Mouse (Mus musculus): ENCODE measurements around the gene Lmna.

Gene Lmna

GRCm38 (mm10) chr3:88449395-88450023, 60.2 kb downstream of the Lmna start:
- ChIA-PET POLR2A (interaction anchor here (0.6 to 4.0 kb wide), 26 partner anchors 9 to 315 kb away, joined by 3 to 27 read pairs (median 4); partner anchors contain the start of genes Pmf1 (in 3 of the 4), Slc25a44 (in 2 of the 4), Paqr6 (in 1 of the 4) and Sema4a (in 1 of the 4)), CTCF (interaction anchor here (0.6 to 2.4 kb wide), 16 partner anchors 9 to 801 kb away, joined by 3 to 17 read pairs (median 4); partner anchors contain the start of gene Lmna (in 1 of the 4))

GRCm38 (mm10) chr3:88448443-88448842, 61.3 kb downstream of the Lmna start:
- ChIA-PET POLR2A (interaction anchor here in 3 of 4 experiments (0.6 to 4.0 kb wide), 11 partner anchors 9 to 1644 kb away, joined by 3 to 27 read pairs (median 4); partner anchors contain the start of genes Pmf1 (in 2 of the 3), Slc25a44 (in 2 of the 3) and Paqr6 (in 1 of the 3)), CTCF (interaction anchor here in 3 of 4 experiments (0.6 to 2.4 kb wide), 7 partner anchors 8 to 64 kb away, joined by 3 to 17 read pairs (median 5); no protein-coding TSS in a partner anchor)

- POLR2A ChIA-PET: interaction anchor here in 3 of 4 experiments (0.6 to 4.0 kb wide), 11 partner anchors 9 to 227 kb away, joined by 3 to 27 read pairs (median 4); partner anchors contain the start of genes Pmf1 (in 3 of the 3), Slc25a44 (in 1 of the 3), Smg5 (in 1 of the 3) and Tmem79 (in 1 of the 3)
These were observed 62.0 kb downstream of the Lmna start for GRCm38 (mm10) chr3:88447676-88448183.

GRCm38 (mm10) chr3:88446471-88447123, 63.2 kb downstream of the Lmna start:
- POLR2A ChIA-PET: interaction anchor here in 2 of 4 experiments (0.5 to 4.0 kb wide), 10 partner anchors 8 to 352 kb away, joined by 3 to 27 read pairs (median 4); partner anchors contain the start of genes Pmf1 (in 1 of the 2), Slc25a44 (in 1 of the 2), Smg5 (in 1 of the 2) and Tmem79 (in 1 of the 2)
- CTCF ChIA-PET: interaction anchor here in 2 of 4 experiments (0.6 to 2.1 kb wide), 2 partner anchors 20 to 37 kb away, joined by 7 read pairs; partner anchors contain the start of gene Pmf1 (in 1 of the 2)

More at GRCm38 (mm10) chr3:88447676-88448183, 62.0 kb downstream of the Lmna start:
- CTCF ChIA-PET: interaction anchor here in 2 of 4 experiments (0.6 to 1.3 kb wide), 3 partner anchors 8 to 210 kb away, joined by 3 read pairs; no protein-coding TSS in a partner anchor

- POLR2A ChIA-PET: interaction anchor here in 3 of 4 experiments (0.6 to 1.5 kb wide), 6 partner anchors 8 to 578 kb away, joined by 3 to 6 read pairs (median 4); partner anchors contain the start of genes Pmf1 (in 1 of the 3) and Slc25a44 (in 1 of the 3)
These were observed 66.9 kb downstream of the Lmna start for GRCm38 (mm10) chr3:88442888-88443287.

GRCm38 (mm10) chr3:88442488-88442887, 67.3 kb downstream of the Lmna start:
- POLR2A ChIA-PET: interaction anchor here in 1 of 4 experiments (1.2 kb wide), 2 partner anchors 14 to 17 kb away, joined by 3 to 4 read pairs; partner anchors contain the start of gene Slc25a44

More at GRCm38 (mm10) chr3:88442888-88443287, 66.9 kb downstream of the Lmna start:
- CTCF ChIA-PET: interaction anchor here in 1 of 4 experiments (1.0 to 1.5 kb wide), 2 partner anchors 24 to 36 kb away, joined by 3 to 7 read pairs; no protein-coding TSS in a partner anchor

GRCm38 (mm10) chr3:88440500-88441381, 69.0 kb downstream of the Lmna start:
- POLR2A ChIA-PET: interaction anchor here (0.6 to 6.9 kb wide), 44 partner anchors 8 to 418 kb away, joined by 3 to 76 read pairs (median 4); partner anchors contain the start of genes Pmf1 (in 3 of the 4), Slc25a44 (in 3 of the 4), Smg5 (in 2 of the 4) and Tmem79 (in 2 of the 4)
- CTCF ChIA-PET: interaction anchor here (0.5 to 3.1 kb wide), 60 partner anchors 8 to 470 kb away, joined by 3 to 40 read pairs (median 4); partner anchors contain the start of genes Pmf1 (in 3 of the 4), Slc25a44 (in 2 of the 4), Lmna (in 1 of the 4) and Mex3a (in 1 of the 4)

More at GRCm38 (mm10) chr3:88442488-88442887, 67.3 kb downstream of the Lmna start:
- CTCF ChIA-PET: interaction anchor here in 1 of 4 experiments (1.0 to 1.5 kb wide), 2 partner anchors 24 to 35 kb away, joined by 3 to 7 read pairs; no protein-coding TSS in a partner anchor

GRCm38 (mm10) chr3:88439582-88439981, 70.2 kb downstream of the Lmna start:
- POLR2A ChIA-PET: interaction anchor here in 3 of 4 experiments (0.5 to 6.9 kb wide), 32 partner anchors 9 to 1346 kb away, joined by 3 to 76 read pairs (median 4); partner anchors contain the start of genes Pmf1 (in 3 of the 3), Slc25a44 (in 3 of the 3), Smg5 (in 3 of the 3) and Tmem79 (in 3 of the 3)
- CTCF ChIA-PET: interaction anchor here (0.5 to 3.1 kb wide), 35 partner anchors 9 to 469 kb away, joined by 3 to 40 read pairs (median 5); partner anchors contain the start of genes Pmf1 (in 2 of the 4), Nes (in 1 of the 4) and Slc25a44 (in 1 of the 4)

GRCm38 (mm10) chr3:88437454-88437853, 72.3 kb downstream of the Lmna start:
- ChIA-PET POLR2A (interaction anchor here in 3 of 4 experiments (0.7 to 6.9 kb wide), 22 partner anchors 8 to 101 kb away, joined by 3 to 76 read pairs (median 4); partner anchors contain the start of genes Pmf1 (in 3 of the 3), Slc25a44 (in 2 of the 3), Smg5 (in 2 of the 3) and Tmem79 (in 2 of the 3)), CTCF (interaction anchor here (0.5 to 4.3 kb wide), 25 partner anchors 8 to 72 kb away, joined by 3 to 23 read pairs (median 4); partner anchors contain the start of genes Lmna (in 1 of the 4), Pmf1 (in 1 of the 4) and Slc25a44 (in 1 of the 4))

- ChIA-PET POLR2A (interaction anchor here in 3 of 4 experiments (0.6 to 6.9 kb wide), 24 partner anchors 8 to 100 kb away, joined by 3 to 76 read pairs (median 4); partner anchors contain the start of genes Pmf1 (in 3 of the 3), Slc25a44 (in 3 of the 3), Sema4a (in 1 of the 3) and Smg5 (in 1 of the 3)), CTCF (interaction anchor here (0.5 to 4.3 kb wide), 27 partner anchors 9 to 351 kb away, joined by 3 to 23 read pairs (median 3); partner anchors contain the start of genes Slc25a44 (in 2 of the 4), Cct3 (in 1 of the 4), Lmna (in 1 of the 4) and Pmf1 (in 1 of the 4))
These were observed 73.2 kb downstream of the Lmna start for GRCm38 (mm10) chr3:88436395-88437201.

- ChIA-PET POLR2A (interaction anchor here in 3 of 4 experiments (0.6 to 6.9 kb wide), 10 partner anchors 8 to 66 kb away, joined by 3 to 76 read pairs (median 5); partner anchors contain the start of genes Pmf1 (in 2 of the 3) and Slc25a44 (in 2 of the 3)), CTCF (interaction anchor here in 3 of 4 experiments (0.6 to 4.3 kb wide), 9 partner anchors 10 to 1248 kb away, joined by 3 to 23 read pairs (median 3); partner anchors contain the start of gene Slc25a44 (in 2 of the 3))
These were observed 74.2 kb downstream of the Lmna start for GRCm38 (mm10) chr3:88435515-88435914.

All from embryonic stem cell, embryonic (primary cell).